Mouse (Mus musculus): ENCODE results near the gene Smyd3. TPM values are rescaled to one million over a fixed set of nuclear protein-coding genes. Genes with fewer than 3 reads are reported as not detected.

Gene Smyd3
- total RNA-seq, 2 experiments from 2014 or later = 19.8 to 22.9 TPM

DNA sequence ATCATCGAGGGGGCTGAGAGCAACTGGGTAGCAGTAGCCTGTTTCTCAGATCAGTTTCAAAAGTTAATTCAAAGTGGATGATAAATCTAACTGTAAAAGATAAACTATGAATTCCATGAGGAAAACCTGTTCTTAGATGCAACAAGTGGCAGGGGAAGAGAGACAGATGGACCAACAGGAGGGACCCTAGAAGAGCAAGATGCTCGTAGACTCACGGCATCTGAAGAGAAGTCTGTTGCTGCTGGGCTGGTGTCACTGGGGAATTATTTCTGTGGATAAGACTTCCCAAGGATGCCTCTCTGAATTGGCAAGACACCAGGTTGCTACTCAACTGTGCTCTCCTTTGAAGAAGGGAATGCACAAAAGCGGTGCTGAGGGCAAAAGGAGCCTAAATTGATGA lies 333.2 kb downstream of the Smyd3 start:
- ATAC-seq (replicated peaks; ENCODE audit: poor library complexity) = no peak

DNA sequence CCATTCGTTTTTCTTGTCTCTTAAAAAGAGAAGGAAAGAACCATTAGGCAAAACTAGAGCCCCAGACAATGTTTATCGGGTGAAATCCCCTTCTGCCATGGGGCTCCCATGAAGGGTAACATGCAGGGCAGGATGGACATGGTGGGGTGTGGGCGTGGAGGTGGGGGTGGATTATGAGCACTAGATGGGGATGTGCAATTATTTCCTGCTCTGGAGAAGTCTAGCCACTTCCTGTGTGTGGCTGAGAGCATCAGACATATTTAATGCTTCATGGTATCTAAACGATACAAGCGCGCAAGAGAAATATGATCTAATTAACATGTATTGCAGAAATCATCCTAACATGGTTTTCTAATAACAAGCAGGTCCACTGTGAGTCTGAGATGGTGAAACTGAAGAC lies 334.3 kb downstream of the Smyd3 start:
- peak; percentile 50 for ATAC-seq (replicated peaks; ENCODE audit: poor library complexity)

DNA sequence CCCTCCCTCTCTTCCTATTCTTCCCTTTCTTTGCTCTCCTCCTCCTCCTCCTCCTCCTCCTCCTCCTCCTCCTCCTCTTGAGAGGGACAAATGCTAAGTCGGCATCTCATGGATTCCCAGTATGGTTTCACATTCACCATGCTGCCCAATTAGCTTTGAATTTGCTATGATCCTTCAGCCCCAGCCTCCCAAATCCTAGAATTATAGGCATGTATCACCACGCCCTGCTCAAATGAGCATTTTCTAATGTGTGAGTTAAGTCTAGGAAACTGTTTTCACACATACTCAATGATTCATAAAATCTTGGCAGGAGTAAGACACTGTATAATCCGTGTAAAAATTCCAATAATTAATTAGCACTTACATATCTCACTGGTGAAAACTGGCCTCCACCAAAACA lies 337.3 kb downstream of the Smyd3 start:
- ATAC-seq (replicated peaks; ENCODE audit: poor library complexity) = no peak

- no peak for ATAC-seq (replicated peaks; ENCODE audit: poor library complexity)
Measured at GRCm38 (mm10) chr1:179176861-179177658, 340.8 kb downstream of the Smyd3 start.

GRCm38 (mm10) chr1:179174241-179174640 lies 343.6 kb downstream of the Smyd3 start:
- no peak for ATAC-seq (replicated peaks; ENCODE audit: poor library complexity)

- no peak for ATAC-seq (replicated peaks; ENCODE audit: poor library complexity)
Measured at GRCm38 (mm10) chr1:179170555-179170954, 347.3 kb downstream of the Smyd3 start.

GRCm38 (mm10) chr1:179169749-179170148 lies 348.1 kb downstream of the Smyd3 start:
- ATAC-seq (replicated peaks; ENCODE audit: poor library complexity) = peak; percentile 93

DNA sequence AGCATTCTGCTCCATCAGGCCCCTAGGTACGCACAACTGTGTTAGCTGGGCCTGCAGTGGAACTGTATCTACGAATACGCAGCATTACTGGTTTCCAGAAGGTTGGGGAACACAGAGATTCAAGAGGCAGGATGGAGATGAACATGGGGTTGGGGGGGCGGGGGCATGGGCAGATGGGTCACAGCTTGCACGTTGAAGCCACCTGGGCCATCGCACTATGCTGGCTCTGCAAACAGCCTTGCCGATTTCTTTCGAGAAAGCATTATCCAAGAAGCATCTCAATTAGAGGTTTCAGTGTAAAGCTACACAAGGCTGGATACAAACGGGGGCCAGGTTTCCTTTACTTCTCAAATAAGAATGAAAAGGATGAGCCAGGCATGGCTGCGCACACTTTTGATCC lies 348.7 kb downstream of the Smyd3 start:
- ATAC-seq (replicated peaks; ENCODE audit: poor library complexity) = no peak

GRCm38 (mm10) chr1:179164219-179164618 lies 353.6 kb downstream of the Smyd3 start:
- ATAC-seq (replicated peaks; ENCODE audit: poor library complexity) = peak; percentile 52; the same call in 1 of the 2 replicates

DNA sequence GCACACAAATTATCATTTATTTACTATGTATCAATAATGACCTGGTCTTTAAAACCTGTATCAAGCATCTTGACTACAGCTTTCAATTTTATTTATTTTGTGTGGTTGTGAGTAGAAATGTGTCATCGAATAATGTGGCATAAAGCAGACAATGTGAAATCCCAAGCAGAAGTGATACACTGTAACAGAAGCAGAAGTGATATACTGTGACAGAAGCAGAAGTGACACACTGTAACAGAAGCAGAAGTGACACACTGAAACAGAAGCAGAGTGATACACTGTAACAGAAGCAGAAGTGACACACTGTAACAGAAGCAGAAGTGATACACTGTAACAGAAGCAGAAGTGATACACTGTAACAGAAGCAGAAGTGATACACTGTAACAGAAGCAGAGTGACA lies 355.1 kb downstream of the Smyd3 start:
- peak; percentile 55 for ATAC-seq (replicated peaks; ENCODE audit: poor library complexity)

DNA sequence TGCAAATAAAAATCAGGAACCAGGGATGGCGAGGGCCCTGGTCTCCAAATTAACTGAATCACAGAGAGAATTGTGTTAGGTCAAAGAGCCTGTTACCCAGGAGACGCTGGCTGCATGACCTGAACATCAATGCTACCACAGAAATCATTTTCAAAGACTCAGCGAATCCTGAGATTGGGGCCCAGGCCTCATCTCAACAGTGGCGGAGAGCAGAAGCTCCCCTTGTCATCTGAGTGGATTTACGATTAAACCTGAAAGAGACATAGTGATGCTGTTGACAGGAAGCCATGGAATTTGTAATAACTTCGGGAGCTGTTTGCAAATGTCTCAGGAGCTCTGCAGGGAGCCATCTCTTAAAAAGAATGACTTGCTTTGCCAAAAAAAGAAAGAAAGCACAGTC lies 355.9 kb downstream of the Smyd3 start:
- no peak for ATAC-seq (replicated peaks; ENCODE audit: poor library complexity)

DNA sequence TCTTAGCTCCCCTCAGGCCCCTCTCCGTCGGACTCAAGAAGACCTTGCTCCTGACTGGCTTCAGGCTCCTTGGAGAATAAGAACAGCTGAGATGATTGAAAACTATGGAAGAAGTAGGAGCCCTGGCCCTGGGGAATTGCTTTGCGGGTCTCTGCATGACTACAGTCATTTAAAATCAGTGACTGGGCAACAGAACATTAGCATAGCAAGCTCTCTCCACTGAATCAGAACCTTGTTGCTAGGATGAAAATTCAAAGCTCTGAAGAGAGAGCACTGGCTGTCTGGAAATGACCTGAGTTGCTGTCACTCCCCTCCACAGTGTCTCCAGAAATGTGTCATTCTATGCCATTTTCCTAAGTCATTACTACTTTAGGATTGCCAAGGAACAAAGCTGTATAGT lies 357.1 kb downstream of the Smyd3 start:
- no peak for ATAC-seq (replicated peaks; ENCODE audit: poor library complexity)

GRCm38 (mm10) chr1:179152376-179152775 lies 365.5 kb downstream of the Smyd3 start:
- no peak for ATAC-seq (replicated peaks; ENCODE audit: poor library complexity)

GRCm38 (mm10) chr1:179151275-179151674 lies 366.6 kb downstream of the Smyd3 start:
- ATAC-seq (replicated peaks; ENCODE audit: poor library complexity) = no peak

- ATAC-seq (replicated peaks; ENCODE audit: poor library complexity) = peak; percentile 84
Measured at GRCm38 (mm10) chr1:179149468-179150140, 368.2 kb downstream of the Smyd3 start.

DNA sequence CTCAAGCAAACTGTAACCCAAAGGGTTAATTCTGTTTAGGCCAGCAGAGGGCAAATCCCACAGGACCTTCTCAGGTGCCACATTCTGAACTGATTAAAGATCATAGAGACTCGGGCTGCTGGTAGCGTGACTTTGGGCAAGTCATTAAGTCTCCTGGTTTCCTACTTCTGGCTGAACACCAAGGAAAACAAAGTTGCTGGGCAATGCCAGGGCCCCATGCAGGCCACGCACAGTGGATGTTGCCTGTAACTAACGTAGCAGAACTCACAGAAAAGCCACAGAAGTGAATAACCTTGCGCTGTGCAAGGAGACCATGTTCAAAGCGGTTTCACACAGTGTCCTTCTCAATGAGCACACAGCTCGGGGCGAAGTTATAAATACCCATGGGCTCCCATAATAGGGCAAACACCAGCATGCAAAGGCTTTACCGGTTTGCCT lies 371.1 kb downstream of the Smyd3 start:
- no peak for ATAC-seq (replicated peaks; ENCODE audit: poor library complexity)

- no peak for ATAC-seq (replicated peaks; ENCODE audit: poor library complexity)
Measured at GRCm38 (mm10) chr1:179143154-179143832, 374.5 kb downstream of the Smyd3 start.

DNA sequence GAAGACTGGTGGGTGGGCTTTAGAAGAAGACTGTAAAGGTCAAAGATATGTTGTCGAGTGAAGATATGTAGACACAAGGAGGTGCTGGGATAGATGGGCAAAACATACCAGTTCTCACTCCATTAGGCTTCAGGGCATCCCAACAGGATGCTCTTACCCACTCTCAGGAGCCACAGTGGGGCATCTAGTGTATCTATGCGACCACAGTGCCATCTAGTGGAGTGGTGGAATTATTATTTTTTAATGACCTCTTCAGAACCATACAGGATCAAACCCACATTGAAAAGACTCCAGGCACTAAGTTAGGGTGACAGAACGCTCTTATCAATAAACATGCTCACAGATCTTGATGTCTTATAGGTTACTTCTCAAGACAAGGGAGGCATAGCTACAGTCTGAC lies 375.7 kb downstream of the Smyd3 start:
- peak; percentile 95 for ATAC-seq (replicated peaks; ENCODE audit: poor library complexity)

DNA sequence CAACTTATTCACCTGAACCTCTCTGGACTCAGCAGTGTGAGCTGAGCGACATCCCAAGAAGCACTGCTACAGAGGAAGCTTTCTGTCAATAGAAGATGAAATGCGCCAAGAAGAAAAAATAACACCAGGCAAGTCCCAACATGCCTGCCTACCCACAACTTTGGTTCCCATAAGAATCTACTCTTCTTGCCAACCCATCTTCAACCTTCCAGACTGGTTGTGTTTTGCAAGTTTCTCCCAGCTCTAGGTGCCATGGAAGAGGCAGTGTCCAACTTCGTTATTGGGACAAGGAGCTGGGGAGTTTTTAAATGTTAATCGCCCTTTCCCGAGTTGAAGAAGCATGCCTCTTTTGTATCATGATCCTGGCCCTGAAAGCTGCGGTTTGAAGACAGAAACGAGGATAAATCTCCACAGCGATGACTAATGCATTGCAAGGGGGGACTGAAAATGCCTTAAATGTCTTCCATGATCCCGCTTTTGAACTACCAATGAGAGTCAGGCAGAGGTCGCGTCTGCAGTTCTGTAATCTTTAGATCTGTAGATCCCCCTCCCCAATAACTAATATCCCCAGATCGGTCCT lies 376.7 kb downstream of the Smyd3 start:
- ATAC-seq (replicated peaks; ENCODE audit: poor library complexity) = no peak

DNA sequence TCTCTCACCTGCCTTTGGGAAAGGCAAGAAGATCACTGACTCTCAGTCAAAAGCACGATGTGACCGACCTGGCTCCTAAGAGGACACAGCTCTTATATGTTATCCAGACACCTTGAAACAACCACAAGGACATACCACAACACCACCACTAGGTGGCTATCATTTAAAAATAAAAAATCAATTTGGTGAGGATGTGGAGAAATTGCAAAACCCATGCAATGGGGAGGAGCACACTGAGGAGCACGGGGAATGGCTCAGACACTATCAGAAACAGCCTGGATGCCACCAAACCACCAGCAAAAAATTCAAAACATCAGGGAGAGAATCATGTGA lies 380.7 kb downstream of the Smyd3 start:
- ATAC-seq (replicated peaks; ENCODE audit: poor library complexity) = peak; percentile 76

DNA sequence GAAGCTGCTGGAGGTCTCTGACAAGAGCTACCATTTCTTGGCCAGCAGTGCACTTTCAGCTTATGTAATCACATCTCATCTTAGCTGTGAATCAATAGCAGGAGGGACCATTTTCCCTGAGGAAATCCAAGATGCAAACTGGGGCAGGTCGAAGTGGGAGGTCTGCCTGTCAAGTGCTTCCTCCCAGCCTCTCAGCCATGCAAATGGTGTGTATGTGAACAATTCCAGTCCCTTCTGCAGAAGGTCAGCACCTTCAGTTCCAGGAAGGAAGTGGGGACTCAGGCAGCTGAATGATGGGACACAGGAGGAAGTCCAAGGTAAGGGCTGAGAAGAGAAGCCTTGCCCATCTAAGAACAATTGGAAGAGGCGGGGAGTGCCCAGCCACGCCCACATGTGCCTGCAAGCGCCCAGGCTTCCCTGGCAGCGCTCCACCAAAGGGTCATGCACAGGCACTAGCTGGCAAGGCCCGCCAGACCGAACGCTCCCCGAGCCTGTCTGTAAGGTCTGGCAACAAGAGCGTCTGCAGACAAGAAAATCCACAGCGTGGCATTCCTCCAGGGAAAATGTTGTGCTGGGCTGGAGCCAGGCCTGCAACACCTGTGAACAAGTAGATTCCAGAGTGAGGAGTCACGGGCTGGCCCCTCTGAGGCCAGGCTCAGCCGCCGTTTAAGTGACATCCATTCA lies 381.2 kb downstream of the Smyd3 start:
- peak; percentile 77 for ATAC-seq (replicated peaks; ENCODE audit: poor library complexity)
